Mouse (Mus musculus): Measurements from ENCODE around the gene Upp1.
"Not testable (repeated sequence)": the region's sequence is repeated elsewhere in the genome, so short reads cannot be mapped to it uniquely, and the experiment has no call there.

Gene Upp1

DNA sequence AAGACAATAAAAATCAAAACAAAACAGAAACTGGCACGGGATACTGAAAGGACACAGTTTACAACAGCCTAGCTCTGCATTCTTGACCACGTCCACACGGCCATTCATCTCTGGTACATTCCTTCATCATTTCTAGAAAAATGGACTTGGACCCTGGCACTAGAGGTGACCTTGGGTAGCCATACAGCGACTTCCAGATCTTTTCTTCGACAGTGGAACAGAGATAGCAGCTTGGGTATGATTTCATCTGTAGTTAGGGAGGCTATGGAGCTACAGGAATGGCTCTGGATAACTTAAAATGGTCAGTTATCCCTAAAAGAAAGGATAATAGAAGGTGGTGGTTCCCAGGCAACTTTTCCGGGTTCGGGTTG lies at the start of gene Upp1:
Upp1 (plus strand) TSS at position 54 of the 371 bp plus-strand sequence.
- no peak for DNase-seq

- DNase-seq = no peak
Measured at GRCm38 (mm10) chr11:9076444-9076843, 41.5 kb upstream of the Upp1 start.

DNA sequence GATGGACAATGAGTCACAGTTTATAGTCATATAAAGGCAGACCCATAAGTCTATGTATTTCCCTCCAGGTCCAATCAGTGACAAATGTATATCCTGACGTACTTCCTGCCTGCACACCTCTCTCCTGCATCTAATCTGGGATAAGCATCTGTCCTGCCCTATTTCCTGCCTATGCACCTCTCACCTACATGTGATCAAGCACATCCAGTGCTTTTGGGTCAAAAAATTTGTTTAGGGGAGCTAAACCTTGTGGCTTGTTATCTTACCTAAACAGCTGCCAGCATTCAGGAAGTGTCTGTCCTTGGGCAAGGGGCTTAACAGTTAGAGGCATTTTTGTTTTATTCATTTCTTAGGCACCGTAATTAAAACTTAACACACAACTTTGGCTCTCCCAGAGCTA lies 4.7 kb upstream of the Upp1 start:
- DNase-seq = no peak

GRCm38 (mm10) chr11:9115367-9116120 lies 2.4 kb upstream of the Upp1 start:
- DNase-seq = no peak

GRCm38 (mm10) chr11:9116121-9116520 lies 1.8 kb upstream of the Upp1 start:
- DNase-seq = no peak

DNA sequence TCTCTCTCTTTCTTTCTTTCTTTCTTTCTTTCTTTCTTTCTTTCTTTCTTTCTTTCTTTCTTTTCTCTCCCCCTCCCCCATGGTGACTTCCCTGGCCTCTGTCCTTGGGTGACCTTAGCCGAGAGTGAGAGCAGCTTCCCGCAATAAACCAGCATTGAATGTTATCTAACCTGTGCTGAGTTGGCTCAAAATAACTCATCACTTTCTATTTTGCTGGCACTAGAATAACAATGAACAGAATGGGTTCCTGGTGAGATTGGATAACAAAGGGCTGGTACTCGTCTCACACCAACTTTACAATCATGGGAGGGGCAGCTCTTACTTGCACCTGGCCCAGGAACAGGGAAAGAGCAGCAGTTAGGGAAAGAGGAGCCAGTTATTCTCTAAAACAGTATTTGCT lies 987 bp upstream of the Upp1 start:
- DNase-seq = no peak

- DNase-seq = peak; percentile 33
Measured at GRCm38 (mm10) chr11:9117358-9118049, 399 bp upstream of the Upp1 start.

DNA sequence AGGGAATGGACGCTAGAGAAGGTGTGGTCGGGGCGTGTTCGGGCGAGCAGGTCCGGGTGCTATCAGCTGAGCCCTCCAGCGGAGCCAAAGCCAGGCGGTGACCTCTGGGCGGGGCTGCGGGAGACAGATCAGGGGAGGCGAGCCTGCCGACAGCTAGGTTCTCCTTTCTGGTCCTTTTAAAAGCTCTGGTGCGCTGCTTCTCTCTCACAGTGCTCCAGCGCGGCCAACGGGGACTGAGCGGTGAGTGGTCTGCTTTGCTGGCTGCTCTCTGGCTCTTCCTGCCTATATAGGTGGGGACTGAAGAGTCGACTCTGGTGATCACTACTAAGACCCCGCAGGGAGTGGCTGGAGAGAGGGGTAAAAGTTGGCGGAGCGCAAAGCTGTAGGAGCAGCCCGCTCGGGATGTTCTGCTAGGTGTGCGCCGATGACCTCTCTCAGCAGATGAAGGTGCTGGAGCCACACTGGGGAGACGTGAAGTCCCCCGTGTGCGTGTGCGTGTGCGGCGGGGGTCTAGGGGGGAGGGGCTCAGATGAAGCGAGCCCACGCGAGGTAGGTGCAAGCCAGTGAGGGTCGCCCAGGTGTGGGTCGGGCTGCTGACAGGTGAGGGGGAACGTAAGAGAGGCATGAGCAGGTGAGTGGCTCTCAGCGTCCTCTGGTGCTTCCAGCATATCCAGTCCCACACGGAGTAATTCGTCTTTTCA lies 668 bp downstream of the Upp1 start:
- peak; percentile 61 for DNase-seq

DNA sequence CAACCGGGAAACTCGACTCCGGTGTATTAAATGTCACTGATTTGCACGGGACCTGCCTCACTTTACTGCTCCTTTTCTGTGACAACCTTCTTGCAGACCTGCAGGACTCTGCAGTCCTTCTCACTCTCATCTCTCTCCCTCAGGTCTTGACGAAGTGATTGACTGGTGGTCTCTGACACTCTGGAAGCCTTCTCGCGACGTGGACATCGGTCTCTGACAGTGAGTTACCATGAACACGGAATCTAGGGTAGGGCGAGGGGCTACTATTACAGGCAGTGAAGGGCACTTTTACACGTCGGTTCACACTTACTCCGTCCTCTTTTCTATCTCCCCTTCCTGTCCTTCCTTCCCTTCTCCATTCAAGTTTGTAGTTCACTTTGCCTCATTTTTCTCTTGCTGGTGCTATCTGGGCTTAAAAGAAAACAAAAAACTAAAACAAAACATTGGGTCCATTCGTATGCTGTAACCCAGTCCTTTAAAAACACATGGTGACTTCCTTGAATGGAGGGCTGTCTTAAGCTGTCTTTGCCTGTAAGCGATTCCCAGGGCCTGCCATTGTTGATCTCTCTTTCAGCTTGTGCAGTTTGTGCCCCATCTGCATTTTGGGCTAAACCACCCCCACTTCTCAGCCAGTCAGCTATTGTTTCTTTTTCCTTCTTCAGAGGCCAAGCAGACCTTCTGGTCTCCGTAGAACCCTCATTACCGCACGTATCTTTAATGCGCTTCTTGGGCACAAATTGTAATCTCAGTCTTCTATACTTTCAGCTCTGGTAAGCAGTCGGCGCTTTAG lies 1.5 kb downstream of the Upp1 start:
- DNase-seq = no peak

DNA sequence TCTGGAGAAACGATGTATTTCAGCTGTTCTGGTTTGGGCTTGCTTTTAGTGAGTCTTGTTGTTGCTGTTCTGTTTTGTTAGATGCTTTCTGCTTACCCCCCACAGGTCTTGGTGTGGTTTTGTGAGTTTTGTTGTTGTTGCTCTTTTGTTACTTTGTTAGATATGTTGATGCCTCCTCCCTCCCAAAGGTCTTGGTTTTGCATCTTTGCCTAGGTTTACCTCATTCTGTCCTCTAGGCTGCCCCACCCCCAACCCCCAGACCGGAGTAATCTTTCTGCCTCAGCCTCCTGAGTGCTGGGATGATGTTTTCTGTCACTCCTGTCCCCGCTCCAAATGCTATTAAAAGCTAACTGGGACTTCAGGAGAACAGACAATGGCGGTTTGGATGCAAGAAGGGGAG lies 4.4 kb downstream of the Upp1 start:
- DNase-seq = no peak

- DNase-seq = no peak
Measured at GRCm38 (mm10) chr11:9126373-9127107, 8.6 kb downstream of the Upp1 start.

- no peak for DNase-seq
Measured at GRCm38 (mm10) chr11:9128110-9128509, 10.2 kb downstream of the Upp1 start.

GRCm38 (mm10) chr11:9129528-9129927 lies 11.6 kb downstream of the Upp1 start:
- DNase-seq = no peak

GRCm38 (mm10) chr11:9131688-9132087 lies 13.8 kb downstream of the Upp1 start:
- no peak for DNase-seq

GRCm38 (mm10) chr11:9135589-9136246 lies 17.8 kb downstream of the Upp1 start:
- no peak for DNase-seq

- peak; percentile 65 for DNase-seq
Measured at GRCm38 (mm10) chr11:9136471-9136870, 18.6 kb downstream of the Upp1 start.

DNA sequence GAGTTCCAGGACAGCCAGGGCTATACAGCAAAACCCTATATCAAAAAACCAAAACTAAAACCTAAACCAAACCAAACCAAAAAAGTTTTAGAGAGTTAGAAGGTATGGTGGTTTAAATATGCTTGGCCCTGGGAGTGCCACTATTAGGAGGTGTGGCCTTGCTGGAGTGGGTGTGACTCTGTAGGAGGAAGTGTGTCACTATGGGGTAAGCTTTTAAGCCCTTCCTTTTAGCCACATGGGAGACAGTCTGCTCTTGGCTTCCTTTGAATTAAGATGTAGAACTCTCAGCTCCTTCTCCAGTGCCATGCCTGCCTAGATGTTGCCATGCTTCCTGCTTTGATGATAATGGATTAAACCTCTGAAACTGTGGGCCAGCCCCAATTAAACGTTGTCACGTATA lies 27.2 kb downstream of the Upp1 start:
- no peak for DNase-seq

GRCm38 (mm10) chr11:9146115-9146514 lies 28.2 kb downstream of the Upp1 start:
- no peak for DNase-seq

DNA sequence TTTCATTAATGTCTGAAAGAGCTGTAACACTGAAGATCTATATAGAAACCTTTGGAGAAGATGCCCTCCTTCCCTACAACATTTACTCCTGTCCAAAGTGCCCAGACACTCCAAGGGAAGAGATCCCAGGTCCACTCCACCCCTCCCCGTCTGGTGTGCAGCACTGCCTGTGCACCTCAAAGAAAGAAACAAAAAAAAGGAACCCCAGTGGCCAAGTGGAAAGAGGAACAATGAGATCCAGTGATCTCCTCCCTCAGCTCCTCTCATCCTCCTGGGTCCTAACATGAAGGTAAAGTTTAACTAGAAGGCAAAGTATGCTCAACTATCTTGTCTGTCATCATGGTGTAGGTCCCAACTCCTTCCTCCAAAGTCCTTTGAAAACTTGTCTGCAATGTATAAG lies 28.8 kb downstream of the Upp1 start:
- no peak for DNase-seq

- no peak for DNase-seq
Measured at GRCm38 (mm10) chr11:9148206-9148605, 30.3 kb downstream of the Upp1 start.

DNA sequence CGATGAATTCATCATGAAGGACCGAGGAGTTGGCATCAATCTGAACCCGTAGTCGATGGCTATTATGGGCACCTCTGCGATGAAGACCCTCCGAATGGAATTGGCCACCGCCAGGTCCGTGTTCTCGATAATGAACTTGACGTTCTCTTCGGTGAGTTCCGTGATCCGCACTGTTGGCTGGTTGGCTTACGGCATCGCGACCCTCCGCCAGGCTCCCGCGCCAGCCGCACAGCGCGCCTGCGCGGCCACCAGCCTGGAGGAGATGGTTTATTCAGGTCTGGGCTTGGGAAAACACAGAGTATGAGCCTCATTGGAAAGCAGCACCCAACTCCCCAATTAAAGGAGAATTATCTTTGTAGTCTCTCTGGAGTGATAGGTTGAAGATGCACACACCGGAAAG lies 32.5 kb downstream of the Upp1 start:
- DNase-seq = not testable (repeated sequence)

DNA sequence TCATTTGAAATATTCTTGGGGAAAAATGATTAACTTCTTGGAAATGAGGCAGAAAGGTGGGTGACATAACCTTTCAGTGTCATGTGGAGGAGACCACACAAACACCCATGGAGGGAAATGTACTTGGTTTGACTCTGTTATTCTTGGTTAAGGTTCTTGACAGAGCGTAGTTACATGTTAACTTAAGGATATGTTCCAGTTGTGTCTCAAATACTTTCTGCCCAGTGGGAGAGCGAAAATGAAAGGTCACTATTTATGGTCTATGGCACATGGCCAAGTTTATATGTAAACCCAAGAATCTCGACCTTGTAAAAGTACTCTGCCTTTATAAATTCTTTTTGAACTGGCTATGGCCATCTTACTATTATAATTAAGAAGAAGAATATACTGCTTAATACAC lies 42.0 kb downstream of the Upp1 start:
- DNase-seq = no peak

Data from liver (tissue).